Mouse (Mus musculus) urinary bladder, postnatal 25 days (tissue): ENCODE measurements around the gene Pik3c2b.

ENCODE experiments used
- DNase-seq: peaks from one replicate; pipeline ENCODE4 v3.0.0; 2022; ENCODE audit warnings: low spot score

The Pik3c2b gene

GRCm38 (mm10) chr1:133073327-133073856 is 27.9 kb downstream of the Pik3c2b start:
- DNase-seq: no peak

GRCm38 (mm10) chr1:133074541-133074940 is 29.1 kb downstream of the Pik3c2b start:
- no peak for DNase-seq

GRCm38 (mm10) chr1:133075651-133076400 is 30.4 kb downstream of the Pik3c2b start:
- no peak for DNase-seq

GRCm38 (mm10) chr1:133076681-133077514 is 31.4 kb downstream of the Pik3c2b start:
- no peak for DNase-seq

GRCm38 (mm10) chr1:133077606-133078337 is 32.3 kb downstream of the Pik3c2b start:
- DNase-seq: no peak

- no peak for DNase-seq
Observed at GRCm38 (mm10) chr1:133078338-133078727, 32.9 kb downstream of the Pik3c2b start.

- DNase-seq: no peak
Observed at GRCm38 (mm10) chr1:133079509-133079908, 34.0 kb downstream of the Pik3c2b start.

GRCm38 (mm10) chr1:133080079-133080561 is 34.7 kb downstream of the Pik3c2b start:
- no peak for DNase-seq

GRCm38 (mm10) chr1:133080717-133081116 is 35.2 kb downstream of the Pik3c2b start:
- DNase-seq: no peak

- DNase-seq: no peak
Observed at GRCm38 (mm10) chr1:133083003-133083546, 37.6 kb downstream of the Pik3c2b start.

GRCm38 (mm10) chr1:133083942-133084625 is 38.6 kb downstream of the Pik3c2b start:
- no peak for DNase-seq

- no peak for DNase-seq
Observed at GRCm38 (mm10) chr1:133084708-133085416, 39.4 kb downstream of the Pik3c2b start.

GRCm38 (mm10) chr1:133085417-133085742 is 39.9 kb downstream of the Pik3c2b start:
- DNase-seq: no peak

- no peak for DNase-seq
Observed at GRCm38 (mm10) chr1:133086804-133087203, 41.3 kb downstream of the Pik3c2b start.

- peak; percentile 52 for DNase-seq
Observed at GRCm38 (mm10) chr1:133087206-133087905, 41.9 kb downstream of the Pik3c2b start.

- DNase-seq: no peak
Observed at GRCm38 (mm10) chr1:133088196-133088595, 42.7 kb downstream of the Pik3c2b start.

GRCm38 (mm10) chr1:133089415-133089814 is 43.9 kb downstream of the Pik3c2b start:
- no peak for DNase-seq

- DNase-seq: peak; percentile 67
Observed at GRCm38 (mm10) chr1:133090641-133091040, 45.2 kb downstream of the Pik3c2b start.

- no peak for DNase-seq
Observed at GRCm38 (mm10) chr1:133091483-133091882, 46.0 kb downstream of the Pik3c2b start.

- DNase-seq: no peak
Observed at GRCm38 (mm10) chr1:133093719-133094118, 48.3 kb downstream of the Pik3c2b start.
